Mouse (Mus musculus) kidney, embryonic 15.5 days (tissue): Measurements from ENCODE around the gene Lrrc46. TPM values are rescaled to one million over a fixed set of nuclear protein-coding genes. Genes with fewer than 3 reads are reported as not detected.

Experiments
- ATAC-seq: fragments of 200-750 bp; cut with Nextera tagmentation; replicated peaks from 2 replicates; pipeline ENCODE4 v1.8.0; 2017; ENCODE audit warnings: moderate TSS enrichment; ENCODE audit not compliant: low FRiP score
- H3K27ac ChIP-seq: fragments of 300-500 bp; sonication (generic); 2 replicates; pipeline ENCODE4 v1.5.1; 2015; ENCODE audit warnings: mild to moderate bottlenecking, inconsistent platforms
- H3K27me3 ChIP-seq: fragments of 300-500 bp; sonication (generic); 2 replicates; pipeline ENCODE4 v1.6.1; 2015; ENCODE audit warnings: inconsistent platforms
- H3K36me3 ChIP-seq: fragments of 300-500 bp; sonication (generic); 2 replicates; pipeline ENCODE4 v1.6.1; 2015; ENCODE audit warnings: inconsistent platforms
- H3K4me1 ChIP-seq: fragments of 300-500 bp; sonication (generic); 2 replicates; pipeline ENCODE4 v1.6.1; 2015; ENCODE audit warnings: inconsistent platforms
- H3K4me2 ChIP-seq: fragments of 300-500 bp; sonication (generic); 2 replicates; pipeline ENCODE4 v1.6.1; 2015; ENCODE audit warnings: moderate library complexity, mild to moderate bottlenecking, inconsistent platforms
- H3K4me3 ChIP-seq: fragments of 300-500 bp; sonication (generic); replicated peaks from 2 replicates; pipeline ENCODE4 v1.5.1; 2015; ENCODE audit warnings: mild to moderate bottlenecking, inconsistent platforms
- H3K9ac ChIP-seq: fragments of 300-500 bp; sonication (generic); 2 replicates; pipeline ENCODE4 v1.6.1; 2015; ENCODE audit warnings: mild to moderate bottlenecking, inconsistent platforms
- H3K9me3 ChIP-seq: fragments of 300-500 bp; sonication (generic); replicated peaks from 2 replicates; pipeline ENCODE4 v1.6.1; 2016; ENCODE audit warnings: inconsistent platforms
- WGBS: fragments of 180-500 bp; shearing (Covaris S2); methylation state at CpG from one replicate; pipeline ENCODE4 v1.1.7; 2015; ENCODE audit warnings: mixed read lengths; 5-methylcytosine and 5-hydroxymethylcytosine counted together
- polyA plus RNA-seq: library from polyadenylated mRNA; unstranded; fragments of >200 nt; fragmentation: Nextera tagmentation; extraction: Ambion mirVana; gene quantifications from 2 replicates; pipeline ENCODE4 v1.2.1, GENCODE M21; 2015

Gene Lrrc46
- polyA plus RNA-seq, 1 experiment from 2014 or later: 1.5 TPM

GRCm38 (mm10) chr11:97021873-97022484 is 19.2 kb downstream of the Lrrc46 start:
- Histone ChIP-seq H3K9me3 (no peaks in the 10 kb centered on the region), H3K27me3 (peaks cover 75% of the 10 kb centered on the region), H3K4me1 (peaks cover 71% of the 10 kb centered on the region), H3K4me2 (peak overlapping the region; percentile 96), H3K9ac (peak overlapping the region; percentile 60), H3K27ac (no peak overlapping the region), H3K36me3 (no peaks in the 10 kb centered on the region), H3K4me3 (peak overlapping the region; percentile 57)
- under 1% methylated on average over 50 of the region's 50 CpGs for WGBS
- ATAC-seq: peak; percentile 40

GRCm38 (mm10) chr11:97021121-97021765 is 20.0 kb downstream of the Lrrc46 start:
- WGBS: 1% methylated on average over 27 of the region's 27 CpGs
- ATAC-seq: peak; percentile 20
- peak overlapping the region; percentile 96 for H3K4me2 ChIP-seq
- peaks cover 82% of the 10 kb centered on the region for H3K27me3 ChIP-seq
- peak overlapping the region; percentile 60 for H3K9ac ChIP-seq
- H3K9me3 ChIP-seq: no peaks in the 10 kb centered on the region
- peak overlapping the region; percentile 57 for H3K4me3 ChIP-seq
- peaks cover 70% of the 10 kb centered on the region for H3K4me1 ChIP-seq
- no peak overlapping the region for H3K27ac ChIP-seq
- no peaks in the 10 kb centered on the region for H3K36me3 ChIP-seq

DNA sequence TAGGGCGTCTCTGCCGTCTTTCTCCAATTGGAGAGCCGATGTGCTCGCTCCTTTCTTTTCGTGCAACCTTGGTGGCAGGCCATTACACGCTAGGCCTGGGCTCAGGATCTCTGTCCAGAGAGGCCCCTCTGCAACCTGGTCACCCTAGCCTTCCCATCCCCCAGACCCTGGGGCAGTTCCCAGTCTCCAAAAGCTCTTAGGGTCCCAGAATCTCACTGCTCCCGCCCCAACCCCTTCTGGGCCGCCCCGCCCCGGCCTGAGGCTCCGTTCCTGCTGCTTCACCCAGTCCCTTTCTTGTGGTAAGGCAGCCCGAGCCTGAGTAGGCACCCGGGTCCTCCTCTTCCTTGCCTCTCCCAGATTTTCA is 21.9 kb downstream of the Lrrc46 start:
- Histone ChIP-seq H3K4me2 (peak overlapping the region; percentile 72), H3K27ac (no peak overlapping the region), H3K4me1 (peaks cover 52% of the 10 kb centered on the region), H3K27me3 (peaks cover 96% of the 10 kb centered on the region), H3K36me3 (no peaks in the 10 kb centered on the region), H3K9ac (no peak overlapping the region), H3K4me3 (peak overlapping the region; percentile 44), H3K9me3 (no peaks in the 10 kb centered on the region)
- ATAC-seq: no peak
- 9% methylated on average over 13 of the region's 13 CpGs for WGBS

DNA sequence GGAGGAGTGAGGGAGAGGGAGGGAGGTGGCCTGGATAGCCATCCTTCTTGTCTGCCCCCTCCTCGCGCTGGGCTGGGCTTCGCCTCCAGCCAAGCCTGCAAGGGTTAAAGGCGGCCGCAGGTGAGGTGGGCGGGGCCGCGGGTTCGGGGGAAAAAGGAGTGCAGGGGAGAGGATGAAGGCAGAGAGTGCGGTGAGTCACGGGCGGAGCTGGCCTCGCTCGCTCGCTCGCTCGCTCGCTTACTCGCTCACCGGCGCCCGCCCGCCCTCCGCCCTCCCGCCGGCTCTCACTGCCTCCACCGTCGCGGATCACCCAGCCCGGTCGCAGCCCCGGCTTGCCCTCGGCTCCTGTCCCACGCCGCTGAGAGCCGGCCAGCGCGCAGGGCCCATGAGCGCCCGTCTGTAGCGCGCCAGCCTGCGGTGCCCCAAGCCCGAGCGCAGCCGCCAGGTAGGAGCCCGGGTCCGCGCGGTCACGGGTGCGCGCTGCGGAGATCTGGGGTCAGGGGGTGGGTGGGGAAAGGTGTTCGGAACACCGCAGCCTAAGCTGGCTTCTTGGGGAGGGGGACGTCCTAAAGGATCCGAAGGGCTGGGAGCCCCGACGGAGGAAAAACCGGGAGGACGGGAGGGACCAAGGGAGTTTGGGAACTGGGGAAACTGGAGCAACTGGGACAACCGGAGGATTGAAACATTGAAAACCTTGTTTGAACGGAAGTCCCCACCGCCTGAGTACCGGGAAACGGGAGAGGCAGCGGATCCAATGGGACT is 22.4 kb downstream of the Lrrc46 start:
- WGBS: under 1% methylated on average over 52 of the region's 68 CpGs
- peak overlapping the region; percentile 44 for H3K4me3 ChIP-seq
- H3K9me3 ChIP-seq: no peaks in the 10 kb centered on the region
- peak overlapping the region; percentile 72 for H3K4me2 ChIP-seq
- no peak overlapping the region for H3K27ac ChIP-seq
- no peaks in the 10 kb centered on the region for H3K36me3 ChIP-seq
- peaks cover 51% of the 10 kb centered on the region for H3K4me1 ChIP-seq
- peaks cover 96% of the 10 kb centered on the region for H3K27me3 ChIP-seq
- peak overlapping the region; percentile 35; the same call in 1 of the 2 replicates for H3K9ac ChIP-seq
- ATAC-seq: 0 out of 2 replicates have a peak, but pooled peaks have one; percentile 14

GRCm38 (mm10) chr11:97017696-97018582 is 23.3 kb downstream of the Lrrc46 start:
- under 1% methylated on average over 36 of the region's 36 CpGs for WGBS
- Histone ChIP-seq H3K4me3 (peak overlapping the region; percentile 44), H3K36me3 (no peaks in the 10 kb centered on the region), H3K27me3 (peaks cover 96% of the 10 kb centered on the region), H3K27ac (no peak overlapping the region), H3K9ac (peak overlapping the region; percentile 35; the same call in 1 of the 2 replicates), H3K4me2 (peak overlapping the region; percentile 72), H3K9me3 (no peaks in the 10 kb centered on the region), H3K4me1 (peaks cover 50% of the 10 kb centered on the region)
- no peak for ATAC-seq

DNA sequence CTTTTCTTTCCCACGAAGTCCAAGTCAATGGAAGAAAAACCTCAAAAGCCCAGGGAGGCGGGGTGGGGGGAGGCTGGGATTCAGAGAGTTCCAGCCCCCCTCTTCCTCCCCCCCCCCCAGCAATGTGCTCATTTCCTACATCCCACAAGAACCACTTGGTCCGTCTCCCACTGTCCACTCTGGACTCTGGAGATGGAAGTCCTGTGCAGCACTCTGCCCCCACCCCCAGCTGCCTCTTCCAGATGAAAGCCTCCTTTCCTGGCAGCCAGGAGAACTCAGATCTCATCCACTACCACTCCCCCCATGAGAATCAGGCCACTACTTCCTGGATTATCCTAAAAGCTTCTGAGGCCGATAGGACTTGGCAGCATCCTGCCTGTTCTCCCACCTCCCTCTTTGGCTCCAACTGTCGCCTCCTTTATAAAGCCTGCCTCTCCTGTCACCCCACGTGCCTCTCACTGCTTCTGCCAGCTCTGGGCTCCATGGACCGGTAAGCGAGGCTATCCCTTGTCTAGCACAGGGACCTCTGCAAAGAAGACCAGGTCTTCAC is 28.0 kb downstream of the Lrrc46 start, which contains the start of gene Sp6:
Gene Sp6 (plus strand): TSS at position 274 of the 550 bp plus-strand sequence.
- ATAC-seq: no peak
- 32% methylated on average over 8 of the region's 8 CpGs for WGBS
- Histone ChIP-seq H3K4me1 (peaks cover 11% of the 10 kb centered on the region), H3K9ac (no peak within 1 kb of the TSS), H3K4me3 (no peak within 1 kb of the TSS), H3K36me3 (no peaks in the 10 kb centered on the region), H3K27me3 (peaks cover 98% of the 10 kb centered on the region), H3K4me2 (no peak within 1 kb of the TSS), H3K9me3 (no peaks in the 10 kb centered on the region), H3K27ac (no peak within 1 kb of the TSS)

GRCm38 (mm10) chr11:97009198-97009790 is 31.9 kb downstream of the Lrrc46 start:
- 58% methylated on average over 8 of the region's 8 CpGs for WGBS
- Histone ChIP-seq H3K9me3 (no peaks in the 10 kb centered on the region), H3K4me1 (peaks cover 11% of the 10 kb centered on the region; the same call in 1 of the 2 replicates), H3K27me3 (peaks cover 81% of the 10 kb centered on the region), H3K27ac (no peak overlapping the region), H3K36me3 (no peaks in the 10 kb centered on the region), H3K4me3 (no peak overlapping the region), H3K4me2 (no peak overlapping the region), H3K9ac (no peak overlapping the region)
- ATAC-seq: no peak

GRCm38 (mm10) chr11:97007093-97007794 is 34.0 kb downstream of the Lrrc46 start:
- H3K27me3 ChIP-seq: peaks cover 79% of the 10 kb centered on the region
- no peak overlapping the region for H3K9ac ChIP-seq
- no peak overlapping the region for H3K4me2 ChIP-seq
- peaks cover 14% of the 10 kb centered on the region; the same call in 1 of the 2 replicates for H3K4me1 ChIP-seq
- no peak overlapping the region for H3K27ac ChIP-seq
- 55% methylated on average over 9 of the region's 9 CpGs for WGBS
- no peaks in the 10 kb centered on the region for H3K9me3 ChIP-seq
- no peak overlapping the region for H3K4me3 ChIP-seq
- ATAC-seq: no peak
- no peaks in the 10 kb centered on the region for H3K36me3 ChIP-seq

DNA sequence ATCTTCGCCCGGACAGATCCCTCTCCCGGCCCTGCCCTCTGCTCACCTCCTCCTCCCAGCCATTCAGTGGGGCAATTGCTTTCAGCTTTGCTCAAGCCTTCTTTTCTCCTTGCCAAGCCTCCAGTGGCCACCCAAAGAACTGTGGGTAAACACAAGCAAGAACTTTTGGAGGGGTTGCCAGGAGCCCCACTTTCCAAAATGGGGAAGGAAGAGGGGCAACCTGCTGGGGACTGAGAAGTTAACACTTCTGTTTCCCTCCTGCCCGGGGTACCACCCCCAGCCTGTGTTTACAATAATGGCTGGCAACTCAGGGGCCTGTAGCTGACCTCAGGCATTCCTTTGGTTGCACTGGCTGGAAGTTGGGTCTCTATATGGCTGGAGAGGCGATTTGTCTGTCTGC is 38.0 kb downstream of the Lrrc46 start:
- Histone ChIP-seq H3K9ac (no peak overlapping the region), H3K36me3 (no peaks in the 10 kb centered on the region)
- no peak for ATAC-seq

GRCm38 (mm10) chr11:96997380-96997956 is 43.7 kb downstream of the Lrrc46 start:
- Histone ChIP-seq H3K4me2 (peak overlapping the region; percentile 64), H3K27me3 (peaks cover 81% of the 10 kb centered on the region), H3K27ac (no peak overlapping the region), H3K36me3 (no peaks in the 10 kb centered on the region), H3K9ac (peak overlapping the region; percentile 47), H3K4me1 (peaks cover 50% of the 10 kb centered on the region), H3K4me3 (peak overlapping the region; percentile 30), H3K9me3 (no peaks in the 10 kb centered on the region)
- 8% methylated on average over 30 of the region's 30 CpGs for WGBS
- no peak for ATAC-seq

More for the DNA sequence above, 38.0 kb downstream of the Lrrc46 start:
- peaks cover 13% of the 10 kb centered on the region for H3K4me1 ChIP-seq
- WGBS: 24% methylated on average over 5 of the region's 5 CpGs
- H3K4me3 ChIP-seq: no peak overlapping the region
- H3K27me3 ChIP-seq: peaks cover 76% of the 10 kb centered on the region
- no peak overlapping the region for H3K4me2 ChIP-seq
- no peak overlapping the region for H3K27ac ChIP-seq
- H3K9me3 ChIP-seq: no peaks in the 10 kb centered on the region
